Mouse (Mus musculus): ENCODE measurements around the gene Rrbp1. TPM values are rescaled to one million over a fixed set of nuclear protein-coding genes. Genes with fewer than 3 reads are reported as not detected.

Rrbp1 gene
- total and polyA plus RNA-seq, 3 experiments = 56.7 to 128 (median 127) TPM

DNA sequence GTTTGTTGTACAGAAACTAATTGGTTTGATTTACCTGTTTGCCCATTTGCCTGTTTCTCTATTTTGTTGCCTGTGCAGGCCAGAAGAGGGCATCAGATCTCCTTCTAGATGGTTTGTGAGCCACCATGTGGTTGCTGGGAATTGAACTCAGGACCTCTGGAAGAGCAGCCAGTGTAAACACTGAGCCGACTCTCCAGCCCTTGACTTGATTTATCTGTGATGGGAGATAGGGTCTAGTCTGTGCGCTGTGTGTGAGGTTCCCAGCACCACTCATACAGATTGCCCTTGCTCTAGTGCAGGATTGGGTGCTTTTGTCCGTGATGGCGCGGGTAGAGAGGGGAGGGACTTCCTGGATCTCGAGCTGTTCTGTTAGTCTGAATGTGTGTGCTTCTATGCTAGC is 85.2 kb downstream of the Rrbp1 start:
- Histone ChIP-seq H3K4me3 (ENCODE audit: control insufficient read depth in 1 of 2, insufficient read depth in 1 of 2, low read depth in 2 of 2, low read length in 2 of 2) (no peak overlapping the region), H3K9me3 (replicated peaks; ENCODE audit: insufficient read depth, low read length) (no peaks in the 10 kb centered on the region), H3K9ac (ENCODE audit: control insufficient read depth, low read depth, low read length, poor library complexity, severe bottlenecking) (no peak overlapping the region), H3K27me3 (ENCODE audit: control insufficient read depth in 1 of 2, insufficient read depth in 2 of 2, low read length in 2 of 2) (no peaks in the 10 kb centered on the region), H3K36me3 (ENCODE audit: control insufficient read depth in 1 of 2, insufficient read depth in 2 of 2, low read length in 2 of 2) (peaks cover 0 to 11% of the 10 kb centered on the region in 2 experiments; a peak in 2 of 4 replicates), H3K79me2 (ENCODE audit: control insufficient read depth, insufficient read depth, low read length, poor library complexity) (peaks cover 11% of the 10 kb centered on the region), H3K4me1 (ENCODE audit: control insufficient read depth in 1 of 2, insufficient read depth in 2 of 2, low read length in 2 of 2) (peaks cover 3 to 6% of the 10 kb centered on the region in 2 experiments; a peak in 3 of 4 replicates), H3K27ac (ENCODE audit: control insufficient read depth, low read depth, low read length) (no peak overlapping the region)
- DNase-seq (ENCODE audit: low read depth, low spot score) = no peak
- TF ChIP-seq GABPA (IDR thresholded peaks at IDR 0.05; ENCODE audit: low read depth, low read length) (no peak), SMC3 (IDR thresholded peaks at IDR 0.05; ENCODE audit: low read depth, low read length) (peak; percentile 9; the same call in 1 of the 2 replicates), CTCF (IDR thresholded peaks at IDR 0.05 in 2 of 3, conservative IDR thresholded peaks at IDR 0.05 in 1 of 3; ENCODE audit: control insufficient read depth in 1 of 3, insufficient read depth in 1 of 3, low read depth in 2 of 3, low read length in 3 of 3, poor library complexity in 1 of 3, severe bottlenecking in 1 of 3) (peak in 2 of 3 experiments; percentile 4 to 29; a peak in 2 of 6 replicates), MYC (IDR thresholded peaks at IDR 0.05; ENCODE audit: low read depth, low read length) (no peak)

DNA sequence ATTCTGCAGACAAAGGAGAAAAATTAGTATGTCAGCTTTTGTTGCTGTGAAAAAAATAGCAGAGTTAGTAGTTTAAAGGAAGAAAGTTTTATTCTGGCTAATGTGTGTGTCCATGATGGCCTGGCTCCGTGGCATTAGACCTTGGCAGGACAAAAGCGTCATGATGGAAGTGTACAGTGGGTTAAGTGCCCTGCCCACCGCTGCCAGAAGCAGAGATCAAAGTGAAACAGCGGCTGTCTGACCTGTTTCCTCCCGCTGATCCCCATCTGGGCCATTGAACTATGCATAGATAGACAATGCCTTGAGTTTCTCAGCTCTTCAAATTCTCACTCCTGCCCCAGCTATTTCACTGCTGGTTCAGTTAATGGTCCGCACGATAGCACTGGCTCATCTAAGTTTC is 87.0 kb downstream of the Rrbp1 start:
- peaks cover 9 to 12% of the 10 kb centered on the region in 2 experiments for H3K4me1 ChIP-seq (ENCODE audit: control insufficient read depth in 1 of 2, insufficient read depth in 2 of 2, low read length in 2 of 2)
- H3K4me3 ChIP-seq (ENCODE audit: control insufficient read depth in 1 of 2, insufficient read depth in 1 of 2, low read depth in 2 of 2, low read length in 2 of 2) = no peak overlapping the region

DNA sequence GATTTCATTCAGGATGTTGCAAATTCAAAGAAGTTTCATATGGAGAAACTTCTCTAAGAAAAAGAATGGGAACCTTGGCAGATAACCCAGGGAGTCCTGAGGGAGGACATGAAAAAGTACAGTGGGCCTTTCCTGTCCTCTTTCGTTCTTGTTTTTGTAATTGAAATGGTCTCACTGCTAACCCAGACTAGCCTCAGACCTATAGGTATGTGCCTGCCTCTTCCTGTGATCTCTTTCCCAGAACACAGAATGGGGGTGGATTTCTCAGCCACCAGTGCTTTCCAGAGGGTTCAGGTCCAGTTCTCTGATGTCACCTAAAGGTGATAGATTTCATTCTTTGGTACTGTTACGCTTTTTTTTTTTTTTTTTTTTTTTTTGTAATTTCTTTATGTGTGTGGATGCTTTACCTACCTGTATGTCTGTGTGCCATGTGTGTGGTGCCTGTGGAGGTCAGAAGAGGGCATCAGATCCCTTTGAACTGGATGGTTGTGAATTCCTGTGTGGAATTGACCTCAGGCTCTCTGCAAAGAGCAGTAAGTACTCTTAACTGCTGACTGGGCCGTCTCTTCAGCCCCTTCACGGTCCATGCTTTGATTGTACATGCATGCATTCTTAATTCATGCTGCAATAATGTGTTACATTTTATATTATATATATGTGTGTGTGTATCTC is 92.1 kb downstream of the Rrbp1 start:
- H3K4me3 ChIP-seq (ENCODE audit: control insufficient read depth in 1 of 2, insufficient read depth in 1 of 2, low read depth in 2 of 2, low read length in 2 of 2) = no peak overlapping the region
- peaks cover 25% of the 10 kb centered on the region for H3K79me2 ChIP-seq (ENCODE audit: control insufficient read depth, insufficient read depth, low read length, poor library complexity)
- no peaks in the 10 kb centered on the region for H3K9me3 ChIP-seq (replicated peaks; ENCODE audit: insufficient read depth, low read length)
- no peak overlapping the region for H3K27ac ChIP-seq (ENCODE audit: control insufficient read depth, low read depth, low read length)
- peaks cover 12 to 22% of the 10 kb centered on the region in 2 experiments for H3K4me1 ChIP-seq (ENCODE audit: control insufficient read depth in 1 of 2, insufficient read depth in 2 of 2, low read length in 2 of 2)
- no peak overlapping the region for H3K9ac ChIP-seq (ENCODE audit: control insufficient read depth, low read depth, low read length, poor library complexity, severe bottlenecking)
- H3K27me3 ChIP-seq (ENCODE audit: control insufficient read depth in 1 of 2, insufficient read depth in 2 of 2, low read length in 2 of 2) = no peaks in the 10 kb centered on the region
- no peak for DNase-seq (ENCODE audit: low read depth, low spot score)
- H3K36me3 ChIP-seq (ENCODE audit: control insufficient read depth in 1 of 2, insufficient read depth in 2 of 2, low read length in 2 of 2) = peaks cover 0 to 38% of the 10 kb centered on the region in 2 experiments; a peak in 2 of 4 replicates
- TF ChIP-seq ZNF384 (IDR thresholded peaks at IDR 0.05; ENCODE audit: low read depth, low read length) (peak; percentile 40), SMC3 (IDR thresholded peaks at IDR 0.05; ENCODE audit: low read depth, low read length) (no peak)

More for the DNA sequence above, 87.0 kb downstream of the Rrbp1 start:
- Histone ChIP-seq H3K36me3 (ENCODE audit: control insufficient read depth in 1 of 2, insufficient read depth in 2 of 2, low read length in 2 of 2) (peaks cover 0 to 16% of the 10 kb centered on the region in 2 experiments; a peak in 2 of 4 replicates), H3K27me3 (ENCODE audit: control insufficient read depth in 1 of 2, insufficient read depth in 2 of 2, low read length in 2 of 2) (no peaks in the 10 kb centered on the region), H3K79me2 (ENCODE audit: control insufficient read depth, insufficient read depth, low read length, poor library complexity) (peaks cover 19% of the 10 kb centered on the region), H3K9me3 (replicated peaks; ENCODE audit: insufficient read depth, low read length) (no peaks in the 10 kb centered on the region), H3K9ac (ENCODE audit: control insufficient read depth, low read depth, low read length, poor library complexity, severe bottlenecking) (no peak overlapping the region), H3K27ac (ENCODE audit: control insufficient read depth, low read depth, low read length) (no peak overlapping the region)
- TF ChIP-seq NELFE (IDR thresholded peaks at IDR 0.05; ENCODE audit: low read depth, low read length) = no peak
- no peak for TF ChIP-seq ZMIZ1 (IDR thresholded peaks at IDR 0.05; ENCODE audit: low read depth, low read length)
- no peak for TF ChIP-seq POLR2AphosphoS5 (IDR thresholded peaks at IDR 0.05; ENCODE audit: borderline replicate concordance, low read depth, low read length)
- TF ChIP-seq HCFC1 (IDR thresholded peaks at IDR 0.05; ENCODE audit: low read depth, low read length) = no peak
- TF ChIP-seq MAX (IDR thresholded peaks at IDR 0.05; ENCODE audit: low read length) = no peak
- no peak for TF ChIP-seq MYB (IDR thresholded peaks at IDR 0.05; ENCODE audit: low read depth, low read length)
- TF ChIP-seq EP300 (IDR thresholded peaks at IDR 0.05; ENCODE audit: low read depth in 1 of 2, low read length in 2 of 2) = no peak
- no peak for DNase-seq (ENCODE audit: low read depth, low spot score)
